8 mouse cellular contexts compared by ENCODE assay signal in the genomic region with DNA sequence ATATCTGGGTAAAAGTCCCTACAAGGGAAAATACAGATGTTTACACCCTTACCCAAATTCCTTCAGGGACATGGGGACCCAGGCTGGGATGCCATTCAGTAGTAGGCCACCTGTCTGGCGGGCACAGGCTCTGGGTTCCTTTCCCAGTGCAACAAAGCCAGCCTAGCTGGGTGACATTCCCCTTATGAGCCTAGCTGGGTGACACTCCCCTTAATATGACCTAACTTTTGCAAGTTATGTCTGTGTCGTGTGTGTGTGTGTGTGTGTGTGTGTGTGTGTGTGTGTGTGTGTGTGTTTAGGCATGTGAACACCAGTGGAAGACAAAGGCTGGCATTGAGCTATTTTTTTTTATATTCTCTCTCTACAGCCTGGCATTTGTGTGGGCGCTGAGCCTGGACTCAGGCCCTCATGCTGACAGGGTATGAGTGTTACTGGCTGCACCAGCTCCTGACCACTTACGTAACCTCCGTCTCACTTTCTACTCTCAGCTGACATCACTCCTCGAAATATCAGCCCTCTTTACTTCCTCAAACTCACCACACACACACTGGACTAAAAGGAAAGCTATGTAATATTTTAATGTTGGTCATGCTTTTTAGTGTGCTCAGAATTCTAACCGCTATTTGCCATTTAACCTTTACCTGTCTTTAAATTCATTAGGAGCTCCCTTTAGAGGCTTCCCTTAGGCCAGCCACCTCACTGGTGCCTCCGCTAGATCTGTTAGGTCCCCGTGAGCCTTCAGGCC. TPM values are rescaled to one million over a fixed set of nuclear protein-coding genes. Genes with fewer than 3 reads are reported as not detected.
DNase-seq lines count a peak whose midpoint lies in the region; ATAC-seq and TF ChIP-seq lines count a peak whose summit lies in the region.

No protein-coding gene starts in this region.

- no peaks in the 10 kb centered on the region; the same call in 1 of the 2 replicates for H3K4me1 ChIP-seq in cerebellum, adult 2 months (ENCODE audit: control insufficient read depth, insufficient read depth, low read length)
- peaks cover 59% of the 10 kb centered on the region for H3K4me1 ChIP-seq in liver, embryonic 13.5 days (replicated peaks)

- peak overlapping the region; percentile 18; the same call in 1 of the 2 replicates for H3K4me2 ChIP-seq in liver, embryonic 13.5 days

- DNase-seq in spleen, postnatal 36 days (ENCODE audit: low spot score in 2 of 2) = peak; percentile 64 to 75
- no peak for DNase-seq in spleen, adult 12 weeks (ENCODE audit: low spot score)
- DNase-seq in cerebellum, adult 2 months = peak; percentile 54 to 80
- DNase-seq in liver, embryonic 13.5 days = no peak
- peak; percentile 93 for DNase-seq in splenic B cell, adult 2 months (ENCODE audit: low read depth, low spot score)
- DNase-seq in left cerebral cortex, postnatal 4 days = no peak
- DNase-seq in urinary bladder, postnatal 25 days (ENCODE audit: low spot score) = no peak

- WGBS in cerebellum, adult 2 months = 28% methylated on average over 9 of the region's 9 CpGs
- WGBS in liver, embryonic 13.5 days (ENCODE audit: insufficient replicate concordance) = 54% methylated on average over 9 of the region's 9 CpGs

- peak overlapping the region; percentile 28; the same call in 1 of the 2 replicates for H3K9ac ChIP-seq in liver, embryonic 13.5 days

- intact Hi-C loops in left cerebral cortex, postnatal 4 days (cut with DNase I) = no loop called here

- no peaks in the 10 kb centered on the region for H3K9me3 ChIP-seq in liver, embryonic 13.5 days (replicated peaks)

- H3K27ac ChIP-seq in cerebellum, adult 2 months (ENCODE audit: insufficient read depth, low read length) = peak overlapping the region; percentile 44
- H3K27ac ChIP-seq in liver, embryonic 13.5 days = peak overlapping the region; percentile 63

- H3K27me3 ChIP-seq in cerebellum, adult 2 months (ENCODE audit: control insufficient read depth, insufficient read depth, low read length) = no peaks in the 10 kb centered on the region
- no peaks in the 10 kb centered on the region for H3K27me3 ChIP-seq in liver, embryonic 13.5 days
- H3K27me3 ChIP-seq in splenic B cell, adult 2 months (ENCODE audit: control insufficient read depth, insufficient read depth, low read length, poor library complexity, severe bottlenecking) = no peaks in the 10 kb centered on the region

- no peak for TF ChIP-seq CTCF in cerebellum, adult 2 months (IDR thresholded peaks at IDR 0.05; ENCODE audit: borderline replicate concordance, insufficient read depth, low read depth, low read length)

- no peak for TF ChIP-seq POLR2A in cerebellum, adult 2 months (IDR thresholded peaks at IDR 0.05; ENCODE audit: borderline replicate concordance, insufficient read depth, low read length)

- no peak overlapping the region for H3K4me3 ChIP-seq in cerebellum, adult 2 months (replicated peaks; ENCODE audit: insufficient read depth, low read depth, low read length)
- no peak overlapping the region for H3K4me3 ChIP-seq in liver, embryonic 13.5 days (replicated peaks)

- H3K36me3 ChIP-seq in liver, embryonic 13.5 days = no peaks in the 10 kb centered on the region
- H3K36me3 ChIP-seq in splenic B cell, adult 2 months (ENCODE audit: control insufficient read depth, insufficient read depth, low read length, poor library complexity, severe bottlenecking) = no peaks in the 10 kb centered on the region

- ATAC-seq in liver, embryonic 13.5 days (ENCODE audit: low read depth) = no peak
- no peak for ATAC-seq in erythroblast, adult 5-6 weeks (replicated peaks; ENCODE audit: low FRiP score, poor library complexity, severe bottlenecking)

RNA-seq across cellular contexts. Expression of gene Cxcr5, which starts 5.8 kb away (rescaled TPM):
- 0.08 and 0.20 TPM in 2 replicates for polyA plus RNA-seq in cerebellum, adult 2 months (2012; rRNA removed)
- 0.09 TPM in 1 of 2 replicates, not detected in the other for polyA plus RNA-seq in liver, embryonic 13.5 days (2015; fragmentation: Nextera tagmentation; extraction: Ambion mirVana)
- total RNA-seq in erythroblast, adult 5-6 weeks (2015; ENCODE audit: low replicate concordance) = not detected in 2 replicates
- total RNA-seq in erythroblast, adult 5-6 weeks (2017; ENCODE audit: low replicate concordance) = not detected in 2 replicates
- not detected for total RNA-seq in left cerebral cortex, postnatal 4 days (2021)

RNA-seq across cellular contexts. Expression of gene Ddx6, which starts 37.2 kb away (rescaled TPM):
- polyA plus RNA-seq in cerebellum, adult 2 months (2012; rRNA removed) = 41.8 TPM in 2 replicates
- 7.2 and 8.2 TPM in 2 replicates for polyA plus RNA-seq in liver, embryonic 13.5 days (2015; fragmentation: Nextera tagmentation; extraction: Ambion mirVana)
- 53.1 and 53.8 TPM in 2 replicates for total RNA-seq in erythroblast, adult 5-6 weeks (2015; ENCODE audit: low replicate concordance)
- total RNA-seq in erythroblast, adult 5-6 weeks (2017; ENCODE audit: low replicate concordance) = 109 and 114 TPM in 2 replicates
- total RNA-seq in left cerebral cortex, postnatal 4 days (2021) = 100 to 1,000 TPM; 144 to 146 TPM

Comparison
In these comparisons a context has a peak if more than half of its experiments do, and no peak if none do; other contexts are left out.
1. DNase-seq: peak in spleen, postnatal 36 days (2 of 2), cerebellum, adult 2 months (2 of 2) and splenic B cell, adult 2 months (single experiment); none in spleen, adult 12 weeks (single experiment), liver, embryonic 13.5 days (single experiment), left cerebral cortex, postnatal 4 days (single experiment) and urinary bladder, postnatal 25 days (single experiment).